Mouse (Mus musculus) gastrocnemius, postnatal 25 days (tissue): ENCODE measurements at regions not wholly inside any gene's neighbourhood (a gene's known extent, or its start where the extent isn't known, plus 50 kb on each side); places are given as distances from the start of the nearest gene placed in this dataset.

ENCODE experiments used
- DNase-seq: peaks from one replicate; pipeline ENCODE4 v3.0.0; 2022

DNA sequence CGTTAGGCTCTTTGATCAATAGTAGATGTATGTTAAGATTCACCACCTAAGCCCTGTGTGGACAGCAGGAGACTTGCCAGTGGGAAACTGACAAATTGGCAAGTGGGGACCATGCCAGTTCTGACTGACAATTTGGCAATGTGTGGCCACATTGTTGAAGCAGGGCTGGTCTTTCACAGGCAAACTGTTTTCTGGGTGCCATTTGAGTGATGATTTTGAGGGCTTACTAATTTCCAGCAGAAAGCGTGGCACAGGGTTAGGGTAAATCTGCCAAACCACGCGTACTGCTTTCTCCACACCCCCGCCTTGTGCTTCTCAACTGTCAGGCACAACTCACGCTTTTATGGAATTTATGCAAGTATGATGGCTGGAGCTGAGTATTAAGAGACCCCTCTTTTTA, 91.2 kb upstream of the Trpm3 start:
- no peak for DNase-seq

DNA sequence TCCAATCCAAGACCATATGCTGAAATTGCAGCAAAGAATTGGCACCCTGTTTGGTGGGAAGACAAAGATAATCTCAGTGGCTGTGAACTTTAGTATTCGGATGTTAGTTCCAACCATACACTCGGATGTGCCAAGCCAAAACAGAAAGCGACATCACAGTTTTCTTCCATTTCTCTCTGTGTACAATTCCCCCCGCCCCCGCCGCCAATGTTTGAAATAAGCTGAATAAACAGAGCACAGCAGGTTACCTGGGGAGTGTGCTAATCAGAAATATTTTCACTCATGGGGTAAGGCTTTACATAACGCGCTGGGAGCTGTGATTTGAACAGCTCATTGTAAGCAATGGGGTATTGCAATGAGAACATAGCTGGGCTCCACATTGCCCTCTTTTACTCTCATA, 72.5 kb upstream of the Trpm3 start:
- DNase-seq, result no peak

DNA sequence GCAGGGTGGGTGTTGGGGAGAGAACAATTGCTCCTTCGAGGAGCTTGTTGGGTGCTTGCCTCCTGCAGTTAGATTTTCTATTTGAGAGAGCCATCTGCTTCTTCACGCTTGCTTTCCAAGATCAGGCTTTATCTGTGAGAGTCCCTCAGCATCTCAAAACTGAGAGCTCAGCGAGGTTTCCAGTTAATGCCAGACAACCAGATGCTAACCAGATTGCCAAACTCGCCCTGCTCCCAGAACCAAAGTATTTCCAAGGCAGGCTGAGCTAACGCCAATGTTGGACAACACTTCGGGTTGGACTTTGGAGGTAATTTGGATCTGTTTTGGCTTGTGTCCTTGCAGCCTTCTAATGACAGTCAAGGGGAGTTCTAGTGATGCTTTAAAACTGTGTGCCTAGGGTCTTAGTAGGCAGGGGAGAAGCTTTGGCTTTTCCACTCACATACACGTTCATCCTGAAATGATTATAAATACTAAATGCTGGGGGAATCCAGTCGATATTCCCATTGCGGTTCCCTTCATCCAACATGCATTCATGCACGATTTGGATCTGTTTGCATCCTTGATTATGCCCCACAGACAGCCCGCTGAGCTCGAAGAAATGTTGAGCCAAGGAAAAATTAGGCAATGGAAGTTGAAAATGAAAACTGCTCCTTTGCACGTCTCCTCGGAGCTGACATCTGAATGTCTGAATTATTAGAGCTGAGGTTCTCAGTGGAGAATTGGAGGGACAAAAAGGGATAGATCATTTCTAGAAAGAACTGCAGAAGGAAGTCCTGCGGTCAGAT, 68.4 kb upstream of the Trpm3 start:
- no peak for DNase-seq

DNA sequence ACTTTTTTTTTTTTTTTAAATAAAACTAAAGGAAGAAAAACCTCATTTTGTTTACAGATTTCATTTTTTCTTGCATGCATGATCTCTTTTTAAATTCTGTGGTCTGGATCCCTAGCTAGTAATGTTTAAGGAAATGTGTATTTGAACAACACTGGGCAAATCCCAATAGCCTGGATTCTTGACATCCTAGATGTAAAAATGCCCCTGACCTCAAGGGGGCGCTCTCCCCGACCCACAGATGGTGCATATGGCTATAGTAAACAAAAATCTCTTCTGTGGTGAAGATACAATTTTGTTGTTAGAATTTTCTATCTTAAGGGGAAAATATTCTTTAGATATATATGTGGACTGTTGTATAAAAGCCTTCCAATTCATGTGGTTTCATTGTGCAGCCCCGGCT, 67.1 kb upstream of the Trpm3 start:
- no peak for DNase-seq

DNA sequence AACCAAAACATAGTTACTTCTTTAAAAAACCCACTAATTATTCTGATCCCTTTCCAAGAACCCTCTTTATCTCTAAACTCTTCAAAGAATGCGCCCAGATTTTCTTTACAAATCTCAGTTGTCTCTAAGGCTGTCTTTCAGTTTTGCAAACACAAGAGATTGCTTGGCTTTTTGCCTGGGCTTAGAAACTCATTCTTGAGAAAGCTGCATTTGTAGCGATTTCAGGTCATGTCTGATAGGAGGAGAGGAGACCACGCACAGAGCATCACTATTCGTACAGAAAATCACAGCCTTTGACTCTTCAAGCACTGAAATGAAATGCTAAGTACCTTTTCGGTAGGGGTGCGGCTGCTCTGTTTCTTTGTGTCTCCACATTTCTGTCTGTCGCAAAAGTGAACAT, 64.8 kb upstream of the Trpm3 start:
- DNase-seq, result no peak

DNA sequence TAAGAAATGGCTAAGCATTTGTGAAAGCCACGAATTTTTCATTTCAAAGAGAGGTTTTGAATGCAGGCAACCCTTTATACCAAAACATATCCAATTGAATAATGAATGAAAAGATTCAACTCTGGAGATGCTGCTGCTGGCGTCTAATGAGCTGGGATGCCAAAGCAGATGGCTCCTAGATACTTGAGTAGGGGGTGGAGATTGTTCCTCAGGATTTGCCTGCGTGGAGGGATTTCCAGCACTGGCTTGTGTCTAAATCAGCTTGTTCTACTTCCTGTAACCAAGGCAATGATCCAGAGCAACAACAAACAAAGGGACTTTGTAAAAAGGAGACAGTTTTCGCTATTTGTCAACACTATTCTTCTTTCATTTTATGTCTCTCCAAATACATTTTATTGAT, 57.4 kb upstream of the Trpm3 start:
- DNase-seq, result no peak
